Mouse (Mus musculus): ENCODE data around the gene Khnyn.

The Khnyn gene

GRCm38 (mm10) chr14:55873714-55874683 lies 10.7 kb upstream of the Khnyn start:
- DNase-seq, result peak; percentile 87 to 89

GRCm38 (mm10) chr14:55877469-55878315 lies 7.1 kb upstream of the Khnyn start:
- DNase-seq, result peak; percentile 32 to 62

- DNase-seq, result peak in 1 of 2 experiments; percentile 36
These were observed 6.3 kb upstream of the Khnyn start for GRCm38 (mm10) chr14:55878316-55878940.

- peak; percentile 91 to 93 for DNase-seq
These were observed 5.1 kb upstream of the Khnyn start for GRCm38 (mm10) chr14:55879623-55880022.

- no peak for DNase-seq
These were observed 3.8 kb upstream of the Khnyn start for GRCm38 (mm10) chr14:55880982-55881381.

GRCm38 (mm10) chr14:55882171-55882641 lies 2.5 kb upstream of the Khnyn start:
- DNase-seq, result peak in 1 of 2 experiments; percentile 42

GRCm38 (mm10) chr14:55883149-55883661 lies 1.5 kb upstream of the Khnyn start:
- DNase-seq, result no peak

GRCm38 (mm10) chr14:55883663-55884062 lies 1.1 kb upstream of the Khnyn start:
- no peak for DNase-seq

GRCm38 (mm10) chr14:55884166-55884565 lies 581 bp upstream of the Khnyn start, which contains the start of gene Cbln3:
Gene Cbln3, minus strand, starts transcription at chr14:55884392.
- peak; percentile 76 to 83 for DNase-seq

- DNase-seq, result no peak
These were observed 505 bp downstream of the Khnyn start for GRCm38 (mm10) chr14:55885114-55885790.

- DNase-seq, result peak; percentile 60 to 70
These were observed 1.1 kb downstream of the Khnyn start for GRCm38 (mm10) chr14:55885791-55886271.

- DNase-seq, result no peak
These were observed 2.0 kb downstream of the Khnyn start for GRCm38 (mm10) chr14:55886571-55887382.

- peak in 1 of 2 experiments; percentile 14 for DNase-seq
These were observed 12.9 kb downstream of the Khnyn start for GRCm38 (mm10) chr14:55897671-55898070.

GRCm38 (mm10) chr14:55898947-55899346 lies 14.2 kb downstream of the Khnyn start:
- DNase-seq, result no peak

- DNase-seq, result peak; percentile 89 to 94
These were observed 15.1 kb downstream of the Khnyn start, which contains the start of gene Sdr39u1 for GRCm38 (mm10) chr14:55899701-55900413. Gene Sdr39u1, minus strand, starts transcription at chr14:55900293.

GRCm38 (mm10) chr14:55900414-55900755 lies 15.6 kb downstream of the Khnyn start:
- DNase-seq, result no peak

- DNase-seq, result no peak
These were observed 20.8 kb downstream of the Khnyn start for GRCm38 (mm10) chr14:55905518-55905917.

GRCm38 (mm10) chr14:55913406-55913805 lies 28.7 kb downstream of the Khnyn start:
- DNase-seq, result peak in 1 of 2 experiments; percentile 12

GRCm38 (mm10) chr14:55918240-55919082 lies 33.7 kb downstream of the Khnyn start:
- peak; percentile 75 to 82 for DNase-seq
